Mouse (Mus musculus) E14TG2a.4 (cell line): ENCODE results near the gene Piwil4.

ENCODE experiments used
- H3K27me3 ChIP-seq: 2 replicates; pipeline ENCODE4 v1.6.1; 2014; ENCODE audit warnings: low read length, control low read depth; ENCODE audit not compliant: insufficient read depth
- H3K36me3 ChIP-seq: 2 replicates; pipeline ENCODE4 v1.6.1; 2014; ENCODE audit warnings: low read length, control low read depth; ENCODE audit not compliant: insufficient read depth
- H3K4me1 ChIP-seq: replicated peaks from 2 replicates; pipeline ENCODE4 v1.6.1; 2014; ENCODE audit warnings: low read depth, low read length, control low read depth
- H3K4me3 ChIP-seq: replicated peaks from 2 replicates; pipeline ENCODE4 v1.5.1; 2014; ENCODE audit warnings: mild to moderate bottlenecking, low read length
- H3K9me3 ChIP-seq: 2 replicates; pipeline ENCODE4 v1.6.1; 2014; ENCODE audit warnings: low read length, control low read depth
- CTCF ChIP-seq: conservative IDR thresholded peaks from 2 replicates; pipeline ENCODE4 v1.5.1; 2014; ENCODE audit warnings: low read length
- NANOG ChIP-seq: IDR thresholded peaks from 2 replicates; pipeline ENCODE4 v1.6.1; 2014; ENCODE audit warnings: borderline replicate concordance, low read length, mixed read lengths
- POU5F1 ChIP-seq: IDR thresholded peaks from 2 replicates; pipeline ENCODE4 v1.6.1; 2014; ENCODE audit warnings: low read length, borderline replicate concordance

Piwil4 gene

GRCm38 (mm10) chr9:14668382-14668781 lies 72.2 kb downstream of the Piwil4 start:
- Histone ChIP-seq H3K9me3 (no peaks in the 10 kb centered on the region), H3K4me1 (peaks cover 31% of the 10 kb centered on the region), H3K4me3 (no peak overlapping the region), H3K36me3 (no peaks in the 10 kb centered on the region), H3K27me3 (0 out of 2 replicates have a peak, but pooled peaks cover 2% of the 10 kb centered on the region)
- TF ChIP-seq NANOG = no peak
- no peak for TF ChIP-seq CTCF
- no peak for TF ChIP-seq POU5F1

GRCm38 (mm10) chr9:14666071-14666470 lies 74.5 kb downstream of the Piwil4 start:
- H3K4me3 ChIP-seq = no peak overlapping the region

GRCm38 (mm10) chr9:14663591-14663990 lies 76.9 kb downstream of the Piwil4 start:
- H3K4me3 ChIP-seq = no peak overlapping the region
- H3K9me3 ChIP-seq = no peaks in the 10 kb centered on the region
- peaks cover 21% of the 10 kb centered on the region for H3K4me1 ChIP-seq
- H3K27me3 ChIP-seq = no peaks in the 10 kb centered on the region
- TF ChIP-seq POU5F1 (no peak), CTCF (no peak), NANOG (no peak)
- no peaks in the 10 kb centered on the region for H3K36me3 ChIP-seq

More at GRCm38 (mm10) chr9:14666071-14666470, 74.5 kb downstream of the Piwil4 start:
- no peak for TF ChIP-seq NANOG
- TF ChIP-seq CTCF = no peak
- TF ChIP-seq POU5F1 = no peak
- Histone ChIP-seq H3K9me3 (no peaks in the 10 kb centered on the region), H3K27me3 (no peaks in the 10 kb centered on the region), H3K36me3 (no peaks in the 10 kb centered on the region), H3K4me1 (peaks cover 28% of the 10 kb centered on the region)

DNA sequence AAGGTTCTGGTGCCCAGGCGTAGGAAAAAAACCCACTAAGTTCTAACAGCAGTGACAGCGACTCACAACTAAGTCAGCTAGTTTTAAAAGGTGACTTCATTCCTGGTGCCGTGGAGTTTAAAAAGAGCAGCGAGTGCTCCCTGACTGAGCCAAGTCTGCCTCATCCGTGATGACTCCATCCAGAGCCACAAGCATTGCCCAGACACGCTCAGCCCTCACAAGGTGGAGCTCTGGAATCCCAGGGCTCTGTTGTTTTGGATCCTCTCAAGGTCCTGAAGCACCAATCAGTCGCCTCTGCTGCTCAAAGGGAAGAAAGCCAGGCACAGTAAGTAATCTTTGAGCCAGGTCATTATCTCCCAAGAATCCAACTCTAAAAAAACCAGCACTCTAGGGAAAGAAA lies 77.7 kb downstream of the Piwil4 start:
- Histone ChIP-seq H3K4me3 (peak overlapping the region; percentile 60), H3K27me3 (no peaks in the 10 kb centered on the region), H3K36me3 (no peaks in the 10 kb centered on the region), H3K4me1 (peaks cover 21% of the 10 kb centered on the region), H3K9me3 (no peaks in the 10 kb centered on the region)
- no peak for TF ChIP-seq NANOG

DNA sequence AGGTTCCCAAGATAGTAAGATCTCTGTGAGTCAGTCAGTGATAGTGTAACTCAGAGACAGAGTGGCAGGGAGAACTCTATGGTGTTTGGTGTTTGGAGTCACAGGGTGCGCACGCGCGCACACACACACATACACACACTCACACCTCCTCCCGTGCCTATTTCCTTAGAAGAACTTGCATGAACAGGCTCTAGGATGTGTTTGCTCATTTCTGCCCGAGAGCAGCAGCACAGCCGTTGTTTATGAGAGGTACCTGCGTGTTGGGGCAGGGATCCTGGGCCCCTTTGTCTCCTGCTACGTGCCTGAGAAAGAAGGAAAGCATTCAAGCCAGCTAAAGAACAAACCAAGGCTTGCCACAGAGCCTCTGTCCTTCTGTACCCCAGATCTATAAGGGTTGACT lies 78.4 kb downstream of the Piwil4 start:
- TF ChIP-seq NANOG (no peak), POU5F1 (no peak), CTCF (no peak)
- Histone ChIP-seq H3K9me3 (no peaks in the 10 kb centered on the region), H3K4me1 (peaks cover 21% of the 10 kb centered on the region), H3K4me3 (peak overlapping the region; percentile 60), H3K27me3 (no peaks in the 10 kb centered on the region), H3K36me3 (no peaks in the 10 kb centered on the region)

- TF ChIP-seq CTCF (no peak), POU5F1 (no peak), NANOG (no peak)
- no peak overlapping the region for H3K4me3 ChIP-seq
- peaks cover 11% of the 10 kb centered on the region for H3K4me1 ChIP-seq
- H3K36me3 ChIP-seq = no peaks in the 10 kb centered on the region
- H3K27me3 ChIP-seq = no peaks in the 10 kb centered on the region
- no peaks in the 10 kb centered on the region for H3K9me3 ChIP-seq
Measured at GRCm38 (mm10) chr9:14657926-14658325, 82.6 kb downstream of the Piwil4 start.

GRCm38 (mm10) chr9:14654010-14654409 lies 86.5 kb downstream of the Piwil4 start:
- Histone ChIP-seq H3K9me3 (no peaks in the 10 kb centered on the region), H3K4me3 (no peak overlapping the region), H3K4me1 (no peaks in the 10 kb centered on the region), H3K36me3 (no peaks in the 10 kb centered on the region), H3K27me3 (no peaks in the 10 kb centered on the region)
- TF ChIP-seq CTCF (peak; percentile 72), POU5F1 (no peak)

DNA sequence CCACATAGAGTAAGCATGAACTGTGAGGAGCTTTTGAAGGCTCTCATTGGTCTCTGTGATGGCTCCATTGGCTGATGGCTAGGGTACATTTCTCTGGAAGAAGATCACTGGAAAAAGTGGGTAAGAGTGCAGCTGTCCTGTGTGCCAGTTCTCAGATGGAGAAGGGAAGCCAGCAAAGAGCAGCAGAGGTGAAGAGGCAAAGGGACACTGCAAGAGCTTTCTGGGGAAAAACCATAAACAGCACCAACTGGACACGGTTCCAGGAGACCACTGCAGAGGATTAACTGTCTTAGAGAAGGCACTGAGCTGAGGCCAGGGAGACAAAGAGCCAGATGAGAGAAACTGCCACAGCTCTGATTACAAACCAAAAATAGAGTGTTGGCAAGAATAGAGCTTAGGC lies 87.8 kb downstream of the Piwil4 start:
- H3K4me3 ChIP-seq = no peak overlapping the region
- H3K36me3 ChIP-seq = no peaks in the 10 kb centered on the region
- no peaks in the 10 kb centered on the region for H3K9me3 ChIP-seq
- TF ChIP-seq CTCF = no peak
- no peak for TF ChIP-seq NANOG
- no peak for TF ChIP-seq POU5F1
- no peaks in the 10 kb centered on the region for H3K27me3 ChIP-seq
- H3K4me1 ChIP-seq = no peaks in the 10 kb centered on the region

GRCm38 (mm10) chr9:14647849-14648248 lies 92.7 kb downstream of the Piwil4 start:
- no peak overlapping the region for H3K4me3 ChIP-seq
- H3K36me3 ChIP-seq = no peaks in the 10 kb centered on the region
- H3K4me1 ChIP-seq = peaks cover 11% of the 10 kb centered on the region
- no peak for TF ChIP-seq NANOG
- no peak for TF ChIP-seq POU5F1
- no peak for TF ChIP-seq CTCF
- H3K9me3 ChIP-seq = no peaks in the 10 kb centered on the region
- H3K27me3 ChIP-seq = no peaks in the 10 kb centered on the region

- TF ChIP-seq NANOG (no peak), CTCF (no peak), POU5F1 (no peak)
- no peaks in the 10 kb centered on the region for H3K36me3 ChIP-seq
- peaks cover 23% of the 10 kb centered on the region for H3K4me1 ChIP-seq
Measured at GRCm38 (mm10) chr9:14646641-14647040, 93.9 kb downstream of the Piwil4 start.

More at GRCm38 (mm10) chr9:14646641-14647040, 93.9 kb downstream of the Piwil4 start:
- no peak overlapping the region for H3K4me3 ChIP-seq
- H3K27me3 ChIP-seq = no peaks in the 10 kb centered on the region
- H3K9me3 ChIP-seq = no peaks in the 10 kb centered on the region
